Mouse (Mus musculus): ENCODE results near the gene Zfp979. TPM values are rescaled to one million over a fixed set of nuclear protein-coding genes. Genes with fewer than 3 reads are reported as not detected.
"Not testable (repeated sequence)": the region's sequence is repeated elsewhere in the genome, so short reads cannot be mapped to it uniquely, and the experiment has no call there.

The Zfp979 gene
- total RNA-seq (2021) (1 to 10 TPM; 2.3 to 2.8 TPM), polyA plus RNA-seq (2012; rRNA removed) (not detected in 2 replicates)
- long read RNA-seq, partial matches to known transcripts = 3 of 3 reads
- long read RNA-seq, other reads (novel, unspliced or antisense) = 0 of 3 reads

DNA sequence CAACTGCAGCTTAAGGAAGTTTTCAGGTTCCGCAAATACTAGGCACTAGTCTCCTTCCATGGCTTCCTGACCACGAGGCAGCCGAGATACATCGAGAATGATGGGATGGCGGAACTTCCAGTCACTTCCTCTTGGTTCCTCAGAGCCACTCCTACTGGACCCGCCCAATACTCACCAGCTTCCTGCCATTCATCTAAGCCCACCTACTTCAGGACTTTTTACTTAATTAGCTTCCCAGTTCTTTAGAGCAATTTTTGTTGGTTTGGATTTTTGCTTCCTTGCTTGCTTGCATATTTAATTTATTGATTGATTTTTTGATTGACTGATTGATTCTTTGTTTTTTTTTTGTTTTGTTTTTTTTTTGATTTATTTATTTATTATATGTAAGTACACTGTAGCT lies at the start of gene Zfp979:
Gene Zfp979, minus strand, starts transcription at position 101 of the 400 bp plus-strand sequence.
- DNase-seq = not testable (repeated sequence)

DNA sequence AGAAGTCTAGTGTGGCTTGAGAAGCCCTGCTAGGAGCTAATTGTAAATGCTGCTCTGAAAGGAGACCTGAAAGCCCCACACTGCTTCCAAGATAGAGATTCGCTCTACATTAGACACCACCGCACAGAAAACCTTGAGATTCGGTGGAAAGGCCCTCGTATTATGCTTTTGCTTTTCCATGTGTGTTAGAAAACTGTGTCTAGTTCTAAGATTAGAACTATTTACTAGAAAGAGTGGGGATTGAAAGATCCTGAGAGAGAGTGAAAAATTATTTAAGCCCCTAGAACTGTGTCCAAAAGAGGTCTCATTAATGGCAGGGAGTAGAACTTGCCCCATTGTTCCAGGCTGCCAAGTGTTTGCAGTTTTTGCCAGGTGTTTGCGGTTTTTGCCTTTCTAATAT lies 12.9 kb upstream of the Zfp979 start:
- not testable (repeated sequence) for DNase-seq

DNA sequence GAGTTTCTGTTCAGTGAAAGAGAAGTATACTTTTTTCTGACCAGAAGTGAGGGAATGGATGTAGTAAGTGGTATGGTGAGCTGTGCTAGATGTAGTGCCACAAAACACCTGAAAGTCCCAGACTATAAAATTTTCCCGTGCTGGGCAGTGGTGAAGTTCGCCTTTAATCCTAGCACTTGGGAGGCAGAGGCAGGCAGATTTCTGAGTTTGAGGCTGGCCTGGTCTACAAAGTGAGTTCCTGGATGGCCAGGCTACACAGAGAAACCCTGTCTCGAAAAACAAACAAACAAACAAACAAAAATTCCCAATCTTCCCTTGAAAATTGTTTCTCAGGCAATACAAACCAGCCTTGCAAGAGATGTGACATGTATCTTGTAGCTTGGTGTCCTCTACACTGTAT lies 5.1 kb upstream of the Zfp979 start:
- DNase-seq = not testable (repeated sequence)

DNA sequence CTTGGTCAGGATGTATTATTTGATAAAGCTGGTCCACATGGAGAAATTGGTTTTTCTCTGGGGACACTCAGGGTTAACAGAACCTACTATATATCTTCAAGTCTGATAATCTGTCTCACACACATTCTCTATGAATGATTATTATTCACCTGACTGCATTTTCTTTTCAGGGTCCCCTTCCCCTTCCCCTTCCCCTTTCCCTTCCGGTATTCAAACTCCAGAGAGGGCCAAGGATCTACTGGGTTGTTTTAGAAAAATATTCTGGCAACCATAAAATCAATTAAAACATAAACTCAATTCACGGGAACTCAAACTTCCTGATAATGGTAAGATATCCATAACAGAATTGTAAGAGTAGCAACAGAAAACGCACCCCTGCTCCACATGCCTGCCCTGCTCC lies 381 bp downstream of the Zfp979 start:
- DNase-seq = not testable (repeated sequence)

- DNase-seq = not testable (repeated sequence)
Observed at GRCm38 (mm10) chr4:147633818-147634262, 8.5 kb downstream of the Zfp979 start.

- DNase-seq = not testable (repeated sequence)
Observed at GRCm38 (mm10) chr4:147606511-147606910, 35.8 kb downstream of the Zfp979 start.

DNA sequence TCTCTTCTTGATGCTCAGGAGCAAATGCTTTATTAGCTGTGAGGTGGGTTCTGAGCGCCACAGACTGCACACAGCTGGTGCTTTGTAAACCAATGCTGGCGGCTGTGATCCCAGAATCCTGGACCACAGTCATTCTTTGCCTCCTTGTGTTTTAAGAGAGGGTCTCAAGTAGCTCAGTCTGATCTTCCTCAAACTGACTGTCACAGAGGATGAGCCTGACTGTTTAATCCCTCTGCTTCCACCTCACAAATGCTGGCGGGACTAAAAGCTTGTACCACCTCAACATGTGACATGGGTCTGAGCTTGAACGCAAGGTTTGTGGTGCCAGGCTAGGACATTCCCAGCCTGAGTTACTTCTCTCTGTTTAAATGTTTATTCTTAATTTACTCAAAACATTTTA lies 36.8 kb downstream of the Zfp979 start:
- no peak for DNase-seq

DNA sequence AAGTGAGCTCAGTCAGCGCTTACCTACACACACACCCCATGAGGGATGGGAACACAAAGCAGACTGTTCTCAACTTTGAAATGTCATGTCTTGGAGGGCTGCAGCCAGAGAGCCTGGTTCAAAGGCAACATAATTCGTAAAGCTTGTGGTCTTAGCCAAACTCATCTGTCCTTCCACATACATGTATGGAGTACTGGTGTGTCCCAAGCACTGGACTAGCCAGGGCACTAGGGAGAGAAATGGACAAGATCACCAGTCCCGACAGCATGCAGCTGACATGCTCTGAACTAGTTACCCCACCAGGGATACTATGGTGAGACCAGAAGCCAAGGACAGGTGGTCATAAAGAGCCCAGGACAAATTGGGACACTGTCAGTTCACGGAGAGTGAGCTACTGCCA lies 38.5 kb downstream of the Zfp979 start:
- no peak for DNase-seq

GRCm38 (mm10) chr4:147601881-147602280 lies 40.4 kb downstream of the Zfp979 start:
- DNase-seq = no peak

GRCm38 (mm10) chr4:147598831-147599230 lies 43.5 kb downstream of the Zfp979 start:
- no peak for DNase-seq

- no peak for DNase-seq
Observed at GRCm38 (mm10) chr4:147597685-147598084, 44.6 kb downstream of the Zfp979 start.

- DNase-seq = not testable (repeated sequence)
Observed at GRCm38 (mm10) chr4:147594630-147595029, 47.7 kb downstream of the Zfp979 start.

- DNase-seq = no peak
Observed at GRCm38 (mm10) chr4:147586511-147587473, 55.5 kb downstream of the Zfp979 start.

DNA sequence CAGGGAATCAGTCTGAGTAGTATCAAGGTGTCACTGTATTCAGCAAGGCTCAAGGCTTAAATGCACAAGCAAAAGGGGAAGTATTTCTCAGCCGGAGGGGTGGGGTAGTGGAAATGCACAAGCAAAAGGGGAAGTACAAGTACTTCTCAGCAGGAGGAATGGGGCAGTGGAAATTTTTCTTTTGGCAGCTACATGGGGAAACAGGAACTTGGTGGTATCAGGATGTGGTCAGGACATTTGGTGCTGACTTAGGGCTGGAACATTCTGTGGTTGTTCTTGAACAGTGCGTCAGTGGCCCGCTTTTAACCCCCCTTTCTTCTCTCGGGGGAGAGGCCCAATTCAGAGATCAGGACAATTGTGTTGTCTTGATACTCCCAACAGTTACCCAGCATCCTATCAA lies 62.9 kb downstream of the Zfp979 start:
- not testable (repeated sequence) for DNase-seq

DNA sequence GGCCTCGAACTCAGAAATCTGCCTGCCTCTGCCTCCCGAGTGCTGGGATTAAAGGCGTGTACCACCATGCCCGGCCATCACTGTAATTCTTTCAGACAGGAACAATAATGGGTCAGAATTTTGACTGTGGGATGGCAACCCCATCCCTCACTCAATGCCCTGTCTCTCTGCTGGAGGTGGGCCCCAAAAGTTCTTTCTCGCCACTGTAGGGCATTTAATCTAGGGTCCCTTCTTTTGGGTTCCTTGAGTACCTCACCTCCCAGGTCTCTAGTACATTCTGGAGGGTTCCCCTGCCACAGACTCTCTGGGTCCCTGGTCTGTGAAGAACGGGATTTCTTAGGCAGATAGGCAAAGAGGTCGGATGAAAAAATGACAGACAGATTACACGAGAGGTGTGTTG lies 71.2 kb downstream of the Zfp979 start:
- DNase-seq = not testable (repeated sequence)

DNA sequence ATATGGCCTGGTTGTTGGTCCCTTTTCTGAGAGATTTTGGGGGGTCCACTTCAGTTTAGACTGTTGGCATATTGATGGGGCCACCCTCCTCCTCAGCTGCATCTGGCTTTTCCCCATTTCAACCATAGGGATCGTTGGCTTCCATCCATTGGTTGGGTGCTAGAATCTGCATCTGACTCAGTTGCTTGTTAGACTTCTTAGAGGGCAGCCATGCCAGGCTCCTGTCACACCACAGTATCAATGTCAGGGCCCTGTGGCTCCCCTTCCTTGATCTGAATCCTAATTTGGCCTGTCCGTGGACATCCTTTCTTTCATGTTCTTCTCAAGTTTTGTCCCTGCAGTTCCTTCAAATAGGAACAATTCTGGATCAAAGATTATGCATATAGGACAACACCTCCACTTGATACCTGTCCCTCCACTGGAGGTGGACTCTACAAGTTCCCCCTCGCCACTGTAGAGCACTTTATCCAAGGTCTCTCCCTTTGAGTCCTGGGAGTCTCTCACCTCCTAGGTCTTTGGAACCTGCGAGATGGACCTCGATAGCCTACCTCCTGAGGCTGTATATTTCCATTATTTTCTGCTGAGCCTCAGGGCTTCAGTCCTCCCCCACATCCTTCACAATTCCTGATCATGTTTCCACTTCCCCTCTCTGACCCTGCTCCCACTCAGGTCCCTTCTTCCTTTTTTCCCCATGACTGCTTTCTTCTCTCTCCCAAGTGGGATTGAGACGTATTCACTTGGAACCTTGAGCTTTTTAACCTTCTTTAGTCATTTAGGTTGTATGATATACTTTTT lies 76.7 kb downstream of the Zfp979 start:
- no peak for DNase-seq

Other genes with a start within 250 kb of the Zfp979 start
- gene Zfp982, start 150.1 kb downstream of the Zfp979 start, total RNA-seq (2021) = 10 to 100 TPM; 12.9 to 14.3 TPM
- gene Zfp982, start 150.1 kb downstream of the Zfp979 start, polyA plus RNA-seq (2012; rRNA removed) = not detected in 2 replicates
- under 1 TPM; 0.23 to 0.69 TPM for gene Gm16503, start 102.3 kb downstream of the Zfp979 start, total RNA-seq (2021)
- gene Gm16503, start 102.3 kb downstream of the Zfp979 start, polyA plus RNA-seq (2012; rRNA removed) = not detected in 2 replicates
- gene Zfp985, start 89.2 kb downstream of the Zfp979 start, total RNA-seq (2021) = under 1 TPM; 0.09 to 0.41 TPM
- not detected in 2 replicates for gene Zfp985, start 89.2 kb downstream of the Zfp979 start, polyA plus RNA-seq (2012; rRNA removed)
- under 1 TPM in 1 of 2 experiments, not detected in 1; 0.23 TPM for gene Zfp534, start 60.0 kb upstream of the Zfp979 start, total RNA-seq (2021)
- not detected in 2 replicates for gene Zfp534, start 60.0 kb upstream of the Zfp979 start, polyA plus RNA-seq (2012; rRNA removed)
- gene Zfp984, start 167.3 kb upstream of the Zfp979 start, total RNA-seq (2021) = 1 to 10 TPM; 4.2 to 5.9 TPM
- 0.04 TPM in 1 of 2 replicates, not detected in the other for gene Zfp984, start 167.3 kb upstream of the Zfp979 start, polyA plus RNA-seq (2012; rRNA removed)
- gene Zfp933, start 205.9 kb upstream of the Zfp979 start, total RNA-seq (2021) = 10 to 100 TPM; 22.7 to 25.7 TPM
- 0.75 and 1.2 TPM in 2 replicates for gene Zfp933, start 205.9 kb upstream of the Zfp979 start, polyA plus RNA-seq (2012; rRNA removed)
- 10 to 100 TPM; 13.9 to 16.5 TPM for gene Miip, start 226.3 kb upstream of the Zfp979 start, total RNA-seq (2021)
- gene Miip, start 226.3 kb upstream of the Zfp979 start, polyA plus RNA-seq (2012; rRNA removed) = 104 and 123 TPM in 2 replicates
- 10 to 100 TPM in 1 of 2 experiments, 1 to 10 TPM in 1; 7.8 to 11.7 TPM for gene Fv1, start 226.5 kb upstream of the Zfp979 start, total RNA-seq (2021)
- 0.50 and 0.75 TPM in 2 replicates for gene Fv1, start 226.5 kb upstream of the Zfp979 start, polyA plus RNA-seq (2012; rRNA removed)